Mouse (Mus musculus) stomach, embryonic 15.5 days (tissue): ENCODE results near the gene Nfe2l3. TPM values are rescaled to one million over a fixed set of nuclear protein-coding genes. Genes with fewer than 3 reads are reported as not detected.

Experiments used
- ATAC-seq: fragments of 200-750 bp; cut with Nextera tagmentation; 2 replicates; pipeline ENCODE4 v1.8.0; 2017; ENCODE audit warnings: low read depth, moderate number of reproducible peaks, moderate TSS enrichment; ENCODE audit not compliant: insufficient read depth, low FRiP score
- H3K27ac ChIP-seq: fragments of 300-500 bp; sonication (generic); 2 replicates; pipeline ENCODE4 v1.5.1; 2015; ENCODE audit warnings: mild to moderate bottlenecking, inconsistent platforms
- H3K27me3 ChIP-seq: fragments of 300-500 bp; sonication (generic); replicated peaks from 2 replicates; pipeline ENCODE4 v1.6.1; 2015; ENCODE audit warnings: inconsistent platforms
- H3K36me3 ChIP-seq: fragments of 300-500 bp; sonication (generic); 2 replicates; pipeline ENCODE4 v1.6.1; 2015; ENCODE audit warnings: inconsistent platforms
- H3K4me1 ChIP-seq: fragments of 300-500 bp; sonication (generic); 2 replicates; pipeline ENCODE4 v1.6.1; 2015; ENCODE audit warnings: inconsistent platforms
- H3K4me2 ChIP-seq: fragments of 300-500 bp; sonication (generic); 2 replicates; pipeline ENCODE4 v1.6.1; 2015; ENCODE audit warnings: mild to moderate bottlenecking, inconsistent platforms
- H3K4me3 ChIP-seq: fragments of 300-500 bp; sonication (generic); replicated peaks from 2 replicates; pipeline ENCODE4 v1.5.1; 2015; ENCODE audit warnings: inconsistent platforms
- H3K9ac ChIP-seq: fragments of 300-500 bp; sonication (generic); 2 replicates; pipeline ENCODE4 v1.6.1; 2015; ENCODE audit warnings: inconsistent platforms
- H3K9me3 ChIP-seq: fragments of 300-500 bp; sonication (generic); 2 replicates; pipeline ENCODE4 v1.6.1; 2016; ENCODE audit warnings: inconsistent platforms
- WGBS: fragments of 180-500 bp; shearing (Covaris S2); methylation state at CpG from one replicate; pipeline ENCODE4 v1.1.7; 2015; 5-methylcytosine and 5-hydroxymethylcytosine counted together
- polyA plus RNA-seq: library from polyadenylated mRNA; unstranded; fragments of >200 nt; fragmentation: Nextera tagmentation; extraction: Ambion mirVana; gene quantifications from 2 replicates; pipeline ENCODE4 v1.2.1, GENCODE M21; 2015

Gene Nfe2l3
- polyA plus RNA-seq, 1 experiment from 2014 or later, result 9.4 TPM

GRCm38 (mm10) chr6:51403598-51403997, 28.9 kb upstream of the Nfe2l3 start:
- no peaks in the 10 kb centered on the region for H3K27me3 ChIP-seq
- no peak overlapping the region for H3K27ac ChIP-seq
- H3K9me3 ChIP-seq, result no peaks in the 10 kb centered on the region
- no peaks in the 10 kb centered on the region for H3K36me3 ChIP-seq
- peaks cover 10% of the 10 kb centered on the region; the same call in 1 of the 2 replicates for H3K4me1 ChIP-seq
- no peak for ATAC-seq
- WGBS, result 79% methylated on average over 5 of the region's 5 CpGs
- H3K4me3 ChIP-seq, result no peak overlapping the region
- H3K9ac ChIP-seq, result no peak overlapping the region
- no peak overlapping the region for H3K4me2 ChIP-seq

GRCm38 (mm10) chr6:51404502-51404901, 28.0 kb upstream of the Nfe2l3 start:
- H3K4me1 ChIP-seq, result 0 out of 2 replicates have a peak, but pooled peaks cover 1% of the 10 kb centered on the region
- H3K36me3 ChIP-seq, result no peaks in the 10 kb centered on the region
- no peak overlapping the region for H3K4me3 ChIP-seq
- no peak overlapping the region for H3K4me2 ChIP-seq
- ATAC-seq, result no peak
- no peak overlapping the region for H3K9ac ChIP-seq
- 58% methylated on average over 4 of the region's 4 CpGs for WGBS
- H3K27me3 ChIP-seq, result no peaks in the 10 kb centered on the region
- no peak overlapping the region for H3K27ac ChIP-seq
- no peaks in the 10 kb centered on the region for H3K9me3 ChIP-seq

GRCm38 (mm10) chr6:51416433-51416832, 16.0 kb upstream of the Nfe2l3 start:
- H3K4me2 ChIP-seq, result no peak overlapping the region
- no peaks in the 10 kb centered on the region for H3K27me3 ChIP-seq
- ATAC-seq, result no peak
- WGBS, result 55% methylated on average over 1 of the region's 1 CpGs
- no peaks in the 10 kb centered on the region for H3K9me3 ChIP-seq
- no peaks in the 10 kb centered on the region for H3K4me1 ChIP-seq
- H3K27ac ChIP-seq, result no peak overlapping the region
- no peaks in the 10 kb centered on the region for H3K36me3 ChIP-seq
- no peak overlapping the region for H3K9ac ChIP-seq
- H3K4me3 ChIP-seq, result no peak overlapping the region

GRCm38 (mm10) chr6:51417306-51417936, 15.0 kb upstream of the Nfe2l3 start:
- Histone ChIP-seq H3K4me1 (no peaks in the 10 kb centered on the region), H3K36me3 (no peaks in the 10 kb centered on the region), H3K27me3 (no peaks in the 10 kb centered on the region), H3K27ac (no peak overlapping the region), H3K9ac (no peak overlapping the region), H3K9me3 (no peaks in the 10 kb centered on the region), H3K4me3 (no peak overlapping the region), H3K4me2 (no peak overlapping the region)
- 78% methylated on average over 4 of the region's 4 CpGs for WGBS
- ATAC-seq, result no peak

- no peaks in the 10 kb centered on the region for H3K4me1 ChIP-seq
- ATAC-seq, result no peak
- H3K4me2 ChIP-seq, result no peak overlapping the region
- 48% methylated on average over 11 of the region's 11 CpGs for WGBS
- H3K27me3 ChIP-seq, result no peaks in the 10 kb centered on the region
- H3K9me3 ChIP-seq, result no peaks in the 10 kb centered on the region
- no peaks in the 10 kb centered on the region for H3K36me3 ChIP-seq
- H3K9ac ChIP-seq, result no peak overlapping the region
- no peak overlapping the region for H3K4me3 ChIP-seq
- H3K27ac ChIP-seq, result no peak overlapping the region
Observed at GRCm38 (mm10) chr6:51423466-51424122, 8.9 kb upstream of the Nfe2l3 start.

- no peak for ATAC-seq
- Histone ChIP-seq H3K27ac (no peak overlapping the region), H3K4me1 (no peaks in the 10 kb centered on the region), H3K9ac (no peak overlapping the region), H3K9me3 (no peaks in the 10 kb centered on the region), H3K4me3 (no peak overlapping the region), H3K27me3 (no peaks in the 10 kb centered on the region), H3K4me2 (no peak overlapping the region), H3K36me3 (no peaks in the 10 kb centered on the region)
- WGBS, result 83% methylated on average over 2 of the region's 2 CpGs
Observed at GRCm38 (mm10) chr6:51424537-51424936, 7.9 kb upstream of the Nfe2l3 start.

GRCm38 (mm10) chr6:51434270-51434669, 1.8 kb downstream of the Nfe2l3 start:
- Histone ChIP-seq H3K4me1 (peaks cover 17% of the 10 kb centered on the region; the same call in 1 of the 2 replicates), H3K9ac (no peak overlapping the region), H3K27me3 (peaks cover 26% of the 10 kb centered on the region), H3K27ac (no peak overlapping the region), H3K4me3 (no peak overlapping the region; the same call in 1 of the 2 replicates), H3K4me2 (peak overlapping the region; percentile 96), H3K9me3 (no peaks in the 10 kb centered on the region), H3K36me3 (no peaks in the 10 kb centered on the region)
- WGBS, result 35% methylated on average over 7 of the region's 7 CpGs
- no peak for ATAC-seq

GRCm38 (mm10) chr6:51437665-51438064, 5.2 kb downstream of the Nfe2l3 start:
- Histone ChIP-seq H3K9ac (no peak overlapping the region), H3K9me3 (no peaks in the 10 kb centered on the region), H3K4me1 (peaks cover 11% of the 10 kb centered on the region; the same call in 1 of the 2 replicates), H3K27ac (no peak overlapping the region; the same call in 1 of the 2 replicates), H3K36me3 (no peaks in the 10 kb centered on the region), H3K27me3 (peaks cover 18% of the 10 kb centered on the region), H3K4me3 (no peak overlapping the region), H3K4me2 (no peak overlapping the region)
- no peak; the same call in 1 of the 2 replicates for ATAC-seq
- WGBS, result 65% methylated on average over 4 of the region's 4 CpGs

GRCm38 (mm10) chr6:51438826-51439330, 6.4 kb downstream of the Nfe2l3 start:
- no peaks in the 10 kb centered on the region for H3K36me3 ChIP-seq
- 86% methylated on average over 9 of the region's 9 CpGs for WGBS
- H3K27ac ChIP-seq, result no peak overlapping the region
- H3K9me3 ChIP-seq, result no peaks in the 10 kb centered on the region
- H3K9ac ChIP-seq, result no peak overlapping the region
- H3K4me3 ChIP-seq, result no peak overlapping the region
- 0 out of 2 replicates have a peak, but pooled peaks cover 6% of the 10 kb centered on the region for H3K27me3 ChIP-seq
- H3K4me2 ChIP-seq, result no peak overlapping the region
- no peak for ATAC-seq
- H3K4me1 ChIP-seq, result no peaks in the 10 kb centered on the region

GRCm38 (mm10) chr6:51442191-51442835, 9.8 kb downstream of the Nfe2l3 start:
- no peaks in the 10 kb centered on the region for H3K9me3 ChIP-seq
- 53% methylated on average over 9 of the region's 9 CpGs for WGBS

GRCm38 (mm10) chr6:51452927-51453503, 20.5 kb downstream of the Nfe2l3 start:
- WGBS, result 46% methylated on average over 7 of the region's 7 CpGs
- no peak overlapping the region for H3K9ac ChIP-seq
- no peak overlapping the region for H3K4me3 ChIP-seq
- H3K36me3 ChIP-seq, result no peaks in the 10 kb centered on the region
- H3K27ac ChIP-seq, result no peak overlapping the region
- no peak overlapping the region for H3K4me2 ChIP-seq
- ATAC-seq, result no peak; the same call in 1 of the 2 replicates
- H3K4me1 ChIP-seq, result no peaks in the 10 kb centered on the region
- no peaks in the 10 kb centered on the region for H3K27me3 ChIP-seq
- no peaks in the 10 kb centered on the region for H3K9me3 ChIP-seq

More at GRCm38 (mm10) chr6:51442191-51442835, 9.8 kb downstream of the Nfe2l3 start:
- no peaks in the 10 kb centered on the region for H3K4me1 ChIP-seq
- H3K27ac ChIP-seq, result no peak overlapping the region
- H3K36me3 ChIP-seq, result no peaks in the 10 kb centered on the region
- H3K4me2 ChIP-seq, result no peak overlapping the region
- no peak overlapping the region for H3K4me3 ChIP-seq
- no peaks in the 10 kb centered on the region for H3K27me3 ChIP-seq
- no peak overlapping the region for H3K9ac ChIP-seq
- no peak for ATAC-seq
